Mouse (Mus musculus) layer of hippocampus, adult 9-11 months (tissue): ENCODE measurements around the gene Ccdc114.
"Not testable (repeated sequence)": the region's sequence is repeated elsewhere in the genome, so short reads cannot be mapped to it uniquely, and the experiment has no call there.

Source experiments
- DNase-seq: peaks from one replicate; pipeline ENCODE4 v3.0.0; 2022

The Ccdc114 gene

GRCm38 (mm10) chr7:45919083-45919671 is 4.7 kb upstream of the Ccdc114 start:
- DNase-seq, result no peak

GRCm38 (mm10) chr7:45919761-45920160 is 4.1 kb upstream of the Ccdc114 start:
- no peak for DNase-seq

- no peak for DNase-seq
These were observed 3.2 kb upstream of the Ccdc114 start for GRCm38 (mm10) chr7:45920583-45921241.

GRCm38 (mm10) chr7:45921242-45921621 is 2.6 kb upstream of the Ccdc114 start, which contains the start of gene Emp3:
Gene Emp3 (minus strand): TSS chr7:45921404.
- DNase-seq, result no peak

GRCm38 (mm10) chr7:45921950-45922600 is 1.8 kb upstream of the Ccdc114 start:
- no peak for DNase-seq

- peak; percentile 97 for DNase-seq
These were observed 727 bp upstream of the Ccdc114 start for GRCm38 (mm10) chr7:45922928-45923761.

- DNase-seq, result no peak
These were observed 551 bp downstream of the Ccdc114 start for GRCm38 (mm10) chr7:45924429-45924816.

- no peak for DNase-seq
These were observed 4.9 kb downstream of the Ccdc114 start for GRCm38 (mm10) chr7:45928626-45929295.

GRCm38 (mm10) chr7:45929688-45930087 is 5.8 kb downstream of the Ccdc114 start:
- DNase-seq, result no peak

GRCm38 (mm10) chr7:45933766-45934165 is 9.9 kb downstream of the Ccdc114 start:
- not testable (repeated sequence) for DNase-seq

GRCm38 (mm10) chr7:45935114-45935513 is 11.2 kb downstream of the Ccdc114 start:
- DNase-seq, result no peak

- no peak for DNase-seq
These were observed 16.0 kb downstream of the Ccdc114 start for GRCm38 (mm10) chr7:45939836-45940235.

- no peak for DNase-seq
These were observed 18.1 kb downstream of the Ccdc114 start for GRCm38 (mm10) chr7:45941986-45942385.

GRCm38 (mm10) chr7:45943280-45943679 is 19.4 kb downstream of the Ccdc114 start:
- not testable (repeated sequence) for DNase-seq

- DNase-seq, result no peak
These were observed 25.2 kb downstream of the Ccdc114 start for GRCm38 (mm10) chr7:45949061-45949460.

GRCm38 (mm10) chr7:45956611-45957010 is 32.7 kb downstream of the Ccdc114 start:
- DNase-seq, result no peak

GRCm38 (mm10) chr7:45971831-45972723 is 48.2 kb downstream of the Ccdc114 start:
- DNase-seq, result no peak

- peak; percentile 30 for DNase-seq
These were observed 49.4 kb downstream of the Ccdc114 start for GRCm38 (mm10) chr7:45973271-45973687.

GRCm38 (mm10) chr7:45974103-45974502 is 50.2 kb downstream of the Ccdc114 start:
- no peak for DNase-seq

- no peak for DNase-seq
These were observed 50.6 kb downstream of the Ccdc114 start for GRCm38 (mm10) chr7:45974512-45974911.

- DNase-seq, result peak; percentile 75
These were observed 57.7 kb downstream of the Ccdc114 start for GRCm38 (mm10) chr7:45981612-45982011.

- no peak for DNase-seq
These were observed 63.0 kb downstream of the Ccdc114 start for GRCm38 (mm10) chr7:45986893-45987292.
